Mouse (Mus musculus) kidney, embryonic 14.5 days (tissue): ENCODE measurements around the gene Slc29a1. TPM values are rescaled to one million over a fixed set of nuclear protein-coding genes. Genes with fewer than 3 reads are reported as not detected.

ENCODE experiments used
- ATAC-seq: fragments of 200-750 bp; cut with Nextera tagmentation; 2 replicates; pipeline ENCODE4 v1.8.0; 2017; ENCODE audit warnings: moderate number of reproducible peaks, mild to moderate bottlenecking, moderate TSS enrichment, moderate library complexity; ENCODE audit not compliant: low FRiP score, low TSS enrichment
- H3K27ac ChIP-seq: fragments of 300-500 bp; sonication (generic); 2 replicates; pipeline ENCODE4 v1.5.1; 2014; ENCODE audit warnings: low read depth, mild to moderate bottlenecking, low read length, moderate library complexity, mixed read lengths
- H3K27me3 ChIP-seq: fragments of 300-500 bp; sonication (generic); 2 replicates; pipeline ENCODE4 v1.6.1; 2014; ENCODE audit warnings: mild to moderate bottlenecking, low read length; ENCODE audit not compliant: control insufficient read depth, insufficient read depth
- H3K36me3 ChIP-seq: fragments of 300-500 bp; sonication (generic); 2 replicates; pipeline ENCODE4 v1.6.1; 2014; ENCODE audit warnings: low read length, mixed read lengths; ENCODE audit not compliant: control insufficient read depth, insufficient read depth
- H3K4me1 ChIP-seq: fragments of 300-500 bp; sonication (generic); 2 replicates; pipeline ENCODE4 v1.6.1; 2014; ENCODE audit warnings: low read length, mixed read lengths; ENCODE audit not compliant: control insufficient read depth, insufficient read depth
- H3K4me2 ChIP-seq: fragments of 300-500 bp; sonication (generic); replicated peaks from 2 replicates; pipeline ENCODE4 v1.6.1; 2014; ENCODE audit warnings: low read depth, mild to moderate bottlenecking, low read length
- H3K4me3 ChIP-seq: fragments of 300-500 bp; sonication (generic); 2 replicates; pipeline ENCODE4 v1.5.1; 2014; ENCODE audit warnings: mild to moderate bottlenecking, low read length
- H3K9ac ChIP-seq: fragments of 300-500 bp; sonication (generic); 2 replicates; pipeline ENCODE4 v1.6.1; 2014; ENCODE audit warnings: low read depth, mild to moderate bottlenecking, low read length, moderate library complexity
- H3K9me3 ChIP-seq: fragments of 300-500 bp; sonication (generic); 2 replicates; pipeline ENCODE4 v1.6.1; 2016; ENCODE audit warnings: low read length; ENCODE audit not compliant: control insufficient read depth
- WGBS: fragments of 180-500 bp; shearing (Covaris S2); extraction: QIAGEN DNeasy Blood & Tissue Kit; methylation state at CpG from one replicate; pipeline ENCODE4 v1.1.7; 2014; 5-methylcytosine and 5-hydroxymethylcytosine counted together
- polyA plus RNA-seq: library from polyadenylated mRNA; unstranded; fragments of >200 nt; fragmentation: Nextera tagmentation; extraction: Ambion mirVana; gene quantifications from 2 replicates; pipeline ENCODE4 v1.2.1, GENCODE M21; 2014

The Slc29a1 gene
- polyA plus RNA-seq, 1 experiment from 2014 or later = 83.5 TPM

GRCm38 (mm10) chr17:45564531-45565084 is 34.8 kb downstream of the Slc29a1 start:
- Histone ChIP-seq H3K4me2 (peak overlapping the region; percentile 85), H3K4me1 (no peaks in the 10 kb centered on the region; the same call in 1 of the 2 replicates), H3K36me3 (peaks cover 46% of the 10 kb centered on the region), H3K9ac (peak overlapping the region; percentile 89), H3K27ac (peak overlapping the region; percentile 90; the same call in 1 of the 2 replicates), H3K4me3 (peak overlapping the region; percentile 89), H3K27me3 (no peaks in the 10 kb centered on the region), H3K9me3 (no peaks in the 10 kb centered on the region)
- 0 out of 2 replicates have a peak, but pooled peaks have one; percentile 7 for ATAC-seq
- 12% methylated on average over 18 of the region's 18 CpGs for WGBS

- WGBS = under 1% methylated on average over 47 of the region's 61 CpGs
- Histone ChIP-seq H3K27ac (peak within 1 kb of the TSS; percentile 90), H3K4me3 (peak within 1 kb of the TSS; percentile 89), H3K9me3 (no peaks in the 10 kb centered on the region), H3K4me2 (peak within 1 kb of the TSS; percentile 85), H3K36me3 (peaks cover 39% of the 10 kb centered on the region), H3K4me1 (no peaks in the 10 kb centered on the region; the same call in 1 of the 2 replicates), H3K9ac (peak within 1 kb of the TSS; percentile 89), H3K27me3 (no peaks in the 10 kb centered on the region)
- peak; percentile 79 for ATAC-seq
These were observed 35.5 kb downstream of the Slc29a1 start, which contains the start of gene Slc35b2 for GRCm38 (mm10) chr17:45563655-45564530. Gene Slc35b2, plus strand, starts transcription at chr17:45563874.

- 78% methylated on average over 12 of the region's 12 CpGs for WGBS
- H3K4me1 ChIP-seq = no peaks in the 10 kb centered on the region; the same call in 1 of the 2 replicates
- H3K27ac ChIP-seq = no peak overlapping the region
- no peaks in the 10 kb centered on the region for H3K27me3 ChIP-seq
- peak overlapping the region; percentile 85; the same call in 1 of the 2 replicates for H3K4me2 ChIP-seq
- no peak overlapping the region for H3K4me3 ChIP-seq
- no peak overlapping the region for H3K9ac ChIP-seq
- ATAC-seq = no peak
- peaks cover 32% of the 10 kb centered on the region for H3K36me3 ChIP-seq
- H3K9me3 ChIP-seq = no peaks in the 10 kb centered on the region
These were observed 36.2 kb downstream of the Slc29a1 start for GRCm38 (mm10) chr17:45563216-45563615.

GRCm38 (mm10) chr17:45559732-45560525 is 39.5 kb downstream of the Slc29a1 start:
- Histone ChIP-seq H3K27me3 (peaks cover 4% of the 10 kb centered on the region; the same call in 1 of the 2 replicates), H3K4me2 (no peak overlapping the region), H3K27ac (no peak overlapping the region), H3K36me3 (peaks cover under 1% of the 10 kb centered on the region; the same call in 1 of the 2 replicates), H3K4me3 (no peak overlapping the region), H3K9me3 (no peaks in the 10 kb centered on the region), H3K9ac (no peak overlapping the region), H3K4me1 (peaks cover 8% of the 10 kb centered on the region; the same call in 1 of the 2 replicates)
- 87% methylated on average over 15 of the region's 15 CpGs for WGBS
- ATAC-seq = no peak

- ATAC-seq = no peak
- peaks cover 7% of the 10 kb centered on the region; the same call in 1 of the 2 replicates for H3K27me3 ChIP-seq
- H3K9me3 ChIP-seq = no peaks in the 10 kb centered on the region
- H3K4me2 ChIP-seq = no peak overlapping the region; the same call in 1 of the 2 replicates
- H3K27ac ChIP-seq = no peak overlapping the region
- peaks cover 8% of the 10 kb centered on the region; the same call in 1 of the 2 replicates for H3K4me1 ChIP-seq
- no peak overlapping the region for H3K4me3 ChIP-seq
- 69% methylated on average over 16 of the region's 16 CpGs for WGBS
- peak overlapping the region; percentile 12; the same call in 1 of the 2 replicates for H3K9ac ChIP-seq
- no peaks in the 10 kb centered on the region for H3K36me3 ChIP-seq
These were observed 41.2 kb downstream of the Slc29a1 start for GRCm38 (mm10) chr17:45557998-45558862.

GRCm38 (mm10) chr17:45557246-45557824 is 42.1 kb downstream of the Slc29a1 start:
- H3K9me3 ChIP-seq = no peaks in the 10 kb centered on the region
- 69% methylated on average over 6 of the region's 7 CpGs for WGBS
- no peak for ATAC-seq
- no peak overlapping the region for H3K9ac ChIP-seq
- H3K36me3 ChIP-seq = no peaks in the 10 kb centered on the region
- peaks cover 7% of the 10 kb centered on the region; the same call in 1 of the 2 replicates for H3K27me3 ChIP-seq
- H3K4me1 ChIP-seq = peaks cover 8% of the 10 kb centered on the region; the same call in 1 of the 2 replicates
- no peak overlapping the region for H3K4me2 ChIP-seq
- no peak overlapping the region for H3K4me3 ChIP-seq
- no peak overlapping the region for H3K27ac ChIP-seq

GRCm38 (mm10) chr17:45556514-45557245 is 42.7 kb downstream of the Slc29a1 start:
- Histone ChIP-seq H3K27me3 (peaks cover 7% of the 10 kb centered on the region; the same call in 1 of the 2 replicates), H3K9ac (no peak overlapping the region), H3K36me3 (no peaks in the 10 kb centered on the region), H3K4me2 (peak overlapping the region; percentile 92), H3K9me3 (no peaks in the 10 kb centered on the region), H3K4me3 (peak overlapping the region; percentile 59), H3K4me1 (peaks cover 8% of the 10 kb centered on the region; the same call in 1 of the 2 replicates), H3K27ac (no peak overlapping the region)
- 75% methylated on average over 3 of the region's 3 CpGs for WGBS
- no peak for ATAC-seq
